ENCODE assay signal across 8 mouse cellular contexts in the genomic region with DNA sequence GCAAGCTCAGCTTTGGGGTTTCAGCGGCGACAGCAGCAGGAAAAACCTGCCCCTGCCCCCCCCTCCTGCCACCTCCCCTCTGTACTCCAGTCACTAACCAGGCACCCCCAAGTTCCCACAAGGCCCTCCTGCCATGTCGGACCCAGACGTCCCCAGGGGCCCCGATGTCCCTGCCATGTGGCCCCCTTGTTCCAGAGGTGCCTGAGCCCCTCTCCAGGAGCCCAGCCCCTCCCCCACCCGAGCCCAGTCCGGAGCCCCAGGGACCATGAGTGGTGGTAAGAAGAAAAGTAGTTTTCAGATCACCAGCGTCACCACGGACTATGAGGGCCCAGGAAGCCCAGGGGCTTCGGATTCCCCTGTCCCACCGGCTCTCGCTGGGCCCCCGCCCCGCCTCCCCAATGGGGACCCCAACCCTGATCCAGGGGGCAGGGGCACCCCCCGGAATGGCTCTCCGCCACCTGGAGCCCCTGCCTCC. TPM values are rescaled to one million over a fixed set of nuclear protein-coding genes. Genes with fewer than 3 reads are reported as not detected.
DNase-seq lines count a peak whose midpoint lies in the region; ATAC-seq and TF ChIP-seq lines count a peak whose summit lies in the region.

No protein-coding gene starts in this region.

- TF ChIP-seq RAD21 in CH12.LX (IDR thresholded peaks at IDR 0.05; ENCODE audit: low read depth, low read length) = no peak

- peak overlapping the region; percentile 66 to 97 (median 79) for H3K4me3 ChIP-seq in CH12.LX (replicated peaks in 1 of 3; ENCODE audit: low read depth in 2 of 3, low read length in 2 of 3, poor library complexity in 1 of 3)
- H3K4me3 ChIP-seq in forebrain, embryonic 12.5 days (replicated peaks) = peak overlapping the region; percentile 48
- peak overlapping the region; percentile 60 for H3K4me3 ChIP-seq in midbrain, embryonic 15.5 days

- peaks cover 6 to 39% of the 10 kb centered on the region in 2 experiments for H3K4me1 ChIP-seq in CH12.LX (ENCODE audit: control insufficient read depth in 1 of 2, insufficient read depth in 2 of 2)
- peaks cover 37% of the 10 kb centered on the region for H3K4me1 ChIP-seq in forebrain, embryonic 12.5 days
- H3K4me1 ChIP-seq in midbrain, embryonic 15.5 days = peaks cover 43% of the 10 kb centered on the region

- H3K36me3 ChIP-seq in CH12.LX (replicated peaks in 1 of 2; ENCODE audit: control insufficient read depth in 1 of 2, insufficient read depth in 1 of 2, low read length in 1 of 2) = peaks cover 12 to 26% of the 10 kb centered on the region in 2 experiments
- peaks cover 18% of the 10 kb centered on the region for H3K36me3 ChIP-seq in forebrain, embryonic 12.5 days (replicated peaks)
- no peaks in the 10 kb centered on the region for H3K36me3 ChIP-seq in midbrain, embryonic 15.5 days (replicated peaks)

- in situ Hi-C loops in CH12.LX (cut with MboI; ENCODE audit: low pct_ligation_motif_present, low pct_unique_long_range_greater_than_20kb, low sequenced_read_pairs) = no loop called here

- no peak for TF ChIP-seq POLR2A in CH12.LX (IDR thresholded peaks at IDR 0.05; ENCODE audit: low read depth, low read length)

- peak overlapping the region; percentile 78 for H3K9ac ChIP-seq in CH12.LX (ENCODE audit: insufficient read depth, low read depth)
- peak overlapping the region; percentile 92 for H3K9ac ChIP-seq in forebrain, embryonic 12.5 days
- peak overlapping the region; percentile 63 for H3K9ac ChIP-seq in midbrain, embryonic 15.5 days

- TF ChIP-seq CTCF in CH12.LX (conservative IDR thresholded peaks at IDR 0.05 in 1 of 2, IDR thresholded peaks at IDR 0.05 in 1 of 2; ENCODE audit: low read depth in 2 of 2, low read length in 2 of 2) = no peak

- no peak for TF ChIP-seq EP300 in CH12.LX (IDR thresholded peaks at IDR 0.05; ENCODE audit: low read length)

- ATAC-seq in forebrain, embryonic 12.5 days (ENCODE audit: low FRiP score) = no peak
- no peak for ATAC-seq in midbrain, embryonic 15.5 days (replicated peaks)
- no peak for ATAC-seq in frontal cortex, adult (ENCODE audit: low TSS enrichment)

- H3K27ac ChIP-seq in CH12.LX (ENCODE audit: insufficient read depth, low read depth) = peak overlapping the region; percentile 63
- H3K27ac ChIP-seq in forebrain, embryonic 12.5 days = peak overlapping the region; percentile 94
- H3K27ac ChIP-seq in midbrain, embryonic 15.5 days = peak overlapping the region; percentile 88

- H3K4me2 ChIP-seq in CH12.LX (ENCODE audit: insufficient read depth, low read depth, poor library complexity, severe bottlenecking) = peak overlapping the region; percentile 72
- peak overlapping the region; percentile 100 for H3K4me2 ChIP-seq in forebrain, embryonic 12.5 days
- H3K4me2 ChIP-seq in midbrain, embryonic 15.5 days = peak overlapping the region; percentile 87

- WGBS in forebrain, embryonic 12.5 days = under 1% methylated on average over 16 of the region's 16 CpGs
- under 1% methylated on average over 16 of the region's 16 CpGs for WGBS in midbrain, embryonic 15.5 days

- no peaks in the 10 kb centered on the region for H3K9me3 ChIP-seq in CH12.LX (replicated peaks; ENCODE audit: low read length)
- no peaks in the 10 kb centered on the region for H3K9me3 ChIP-seq in forebrain, embryonic 12.5 days
- no peaks in the 10 kb centered on the region for H3K9me3 ChIP-seq in midbrain, embryonic 15.5 days

- dilution Hi-C loops in CH12.LX (cut with MboI; ENCODE audit: extremely low pct_ligation_motif_present, extremely low pct_unique_long_range_greater_than_20kb, low sequenced_read_pairs) = no loop called here

- peaks cover 32% of the 10 kb centered on the region for H3K79me2 ChIP-seq in CH12.LX (replicated peaks; ENCODE audit: control insufficient read depth, extremely low read depth, insufficient read depth, poor library complexity, severe bottlenecking)

- peaks cover 10% of the 10 kb centered on the region for H3K27me3 ChIP-seq in CH12.LX (replicated peaks)
- H3K27me3 ChIP-seq in forebrain, embryonic 12.5 days = no peaks in the 10 kb centered on the region
- H3K27me3 ChIP-seq in midbrain, embryonic 15.5 days (replicated peaks) = no peaks in the 10 kb centered on the region

- DNase-seq in embryo, embryonic 11 days = peak; percentile 40
- DNase-seq in embryo, embryonic 9.5 days (ENCODE audit: extremely low spot score) = no peak
- no peak for DNase-seq in CH12.LX (ENCODE audit: extremely low read depth)
- peak; percentile 41 for DNase-seq in kidney, postnatal 14 days
- no peak for DNase-seq in ovary, postnatal 10 days (ENCODE audit: low spot score)

TF ChIP-seq in CH12.LX, 34 proteins besides CTCF, POLR2A, EP300 and RAD21:
- TF ChIP-seq ZC3H11A (IDR thresholded peaks at IDR 0.05; ENCODE audit: low read depth, low read length) = no peak
- TF ChIP-seq CHD2 (IDR thresholded peaks at IDR 0.05; ENCODE audit: low read length) = peak; percentile 36; the same call in 1 of the 2 replicates

RNA-seq across cellular contexts. Expression of gene Tsc22d4, which starts 1.4 kb away (rescaled TPM):
- total RNA-seq in CH12.LX (2012; rRNA removed) (32.0 and 39.9 TPM in 2 replicates), CH12.LX (2014; rRNA removed) (26.4 and 28.2 TPM in 2 replicates)
- 91.2 and 103 TPM in 2 replicates for polyA plus RNA-seq in CH12.LX (2012; ENCODE audit: insufficient read length, low read depth)
- 68.6 and 73.2 TPM in 2 replicates for polyA plus RNA-seq in forebrain, embryonic 12.5 days (2016; fragmentation: Nextera tagmentation; extraction: Ambion mirVana)
- polyA plus RNA-seq in midbrain, embryonic 15.5 days (2015; fragmentation: Nextera tagmentation; extraction: Ambion mirVana) = 58.0 and 59.8 TPM in 2 replicates

RNA-seq across cellular contexts. Expression of gene Nyap1, which starts 5.5 kb away (rescaled TPM):
- 0.67 and 1.4 TPM in 2 replicates for total RNA-seq in CH12.LX (2012; rRNA removed)
- total RNA-seq in CH12.LX (2014; rRNA removed) = 0.28 and 0.34 TPM in 2 replicates
- polyA plus RNA-seq in CH12.LX (2012; ENCODE audit: insufficient read length, low read depth) = 0.35 and 0.43 TPM in 2 replicates
- 19.5 and 22.6 TPM in 2 replicates for polyA plus RNA-seq in forebrain, embryonic 12.5 days (2016; fragmentation: Nextera tagmentation; extraction: Ambion mirVana)
- 58.6 and 61.2 TPM in 2 replicates for polyA plus RNA-seq in midbrain, embryonic 15.5 days (2015; fragmentation: Nextera tagmentation; extraction: Ambion mirVana)

RNA-seq across cellular contexts. Expression of gene Ppp1r35, which starts 31.8 kb away (rescaled TPM):
- total RNA-seq in CH12.LX (2012; rRNA removed) (31.6 and 34.6 TPM in 2 replicates), CH12.LX (2014; rRNA removed) (11.8 and 17.3 TPM in 2 replicates)
- polyA plus RNA-seq in CH12.LX (2012; ENCODE audit: insufficient read length, low read depth) = 23.3 and 24.1 TPM in 2 replicates
- 55.7 and 60.1 TPM in 2 replicates for polyA plus RNA-seq in forebrain, embryonic 12.5 days (2016; fragmentation: Nextera tagmentation; extraction: Ambion mirVana)
- polyA plus RNA-seq in midbrain, embryonic 15.5 days (2015; fragmentation: Nextera tagmentation; extraction: Ambion mirVana) = 37.3 and 45.0 TPM in 2 replicates

RNA-seq across cellular contexts. Expression of gene Mepce, which starts 40.6 kb away (rescaled TPM):
- total RNA-seq in CH12.LX (2012; rRNA removed) = 32.7 and 38.5 TPM in 2 replicates
- total RNA-seq in CH12.LX (2014; rRNA removed) = 31.1 and 37.3 TPM in 2 replicates
- 42.4 and 43.7 TPM in 2 replicates for polyA plus RNA-seq in CH12.LX (2012; ENCODE audit: insufficient read length, low read depth)
- 13.4 and 15.4 TPM in 2 replicates for polyA plus RNA-seq in forebrain, embryonic 12.5 days (2016; fragmentation: Nextera tagmentation; extraction: Ambion mirVana)
- 10.7 and 10.8 TPM in 2 replicates for polyA plus RNA-seq in midbrain, embryonic 15.5 days (2015; fragmentation: Nextera tagmentation; extraction: Ambion mirVana)

RNA-seq across cellular contexts. Expression of gene Zcwpw1, which starts 40.7 kb away (rescaled TPM):
- total RNA-seq in CH12.LX (2012; rRNA removed) = 1.3 and 1.9 TPM in 2 replicates
- 2.3 and 3.0 TPM in 2 replicates for total RNA-seq in CH12.LX (2014; rRNA removed)
- polyA plus RNA-seq in CH12.LX (2012; ENCODE audit: insufficient read length, low read depth) = 1.5 and 2.8 TPM in 2 replicates
- 14.6 and 15.2 TPM in 2 replicates for polyA plus RNA-seq in forebrain, embryonic 12.5 days (2016; fragmentation: Nextera tagmentation; extraction: Ambion mirVana)
- 10.5 and 11.9 TPM in 2 replicates for polyA plus RNA-seq in midbrain, embryonic 15.5 days (2015; fragmentation: Nextera tagmentation; extraction: Ambion mirVana)

Comparison
In these comparisons a context has a peak if more than half of its experiments do, and no peak if none do; other contexts are left out.
1. DNase-seq: peak in embryo, embryonic 11 days (single experiment) and kidney, postnatal 14 days (single experiment); none in embryo, embryonic 9.5 days (single experiment), CH12.LX (single experiment) and ovary, postnatal 10 days (single experiment).
2. RNA of gene Nyap1, which starts 5.5 kb away (polyA plus RNA-seq): 58.6 to 61.2 TPM in midbrain, embryonic 15.5 days and 19.5 to 22.6 TPM in forebrain, embryonic 12.5 days; 0.35 to 0.43 TPM in CH12.LX; every median in the first group is over 10 times any median in the second.
3. Peak in every context shown above with its lines, with median percentiles within 50 percentile points of each other: H3K27ac ChIP-seq, H3K4me2 ChIP-seq, H3K4me3 ChIP-seq and H3K9ac ChIP-seq.